Mouse (Mus musculus) MEL (cell line): ENCODE results near the gene Egfem1. TPM values are rescaled to one million over a fixed set of nuclear protein-coding genes. Genes with fewer than 3 reads are reported as not detected.

Experiments used
- DNase-seq: peaks from one replicate; pipeline ENCODE4 v3.0.0; 2011; ENCODE audit warnings: low read depth, low spot score
- H3K27ac ChIP-seq: 2 replicates; pipeline ENCODE4 v1.5.1; 2012; ENCODE audit warnings: low read depth, mild to moderate bottlenecking, control low read depth, low read length, moderate library complexity; ENCODE audit not compliant: control insufficient read depth
- H3K27me3 ChIP-seq, 2 experiments: fragments of 150-350 bp in 1 of 2; sonication (generic) in 1 of 2; 2 replicates each; pipeline ENCODE4 v1.6.1; 2012; ENCODE audit warnings: low read length in 2 of 2, mild to moderate bottlenecking in 2 of 2, improper control_type of control experiment in 1 of 2, moderate library complexity in 1 of 2; ENCODE audit not compliant: insufficient read depth in 2 of 2, control insufficient read depth in 1 of 2
- H3K36me3 ChIP-seq, 2 experiments: 2 replicates each; pipeline ENCODE4 v1.6.1; 2012 to 2014; ENCODE audit warnings: low read length in 2 of 2, improper control_type of control experiment in 1 of 2, inconsistent platforms in 1 of 2, mild to moderate bottlenecking in 1 of 2; ENCODE audit not compliant: insufficient read depth in 2 of 2, control insufficient read depth in 1 of 2
- H3K4me1 ChIP-seq, 2 experiments: fragments of 150-350 bp in 1 of 2; sonication (generic) in 1 of 2; 2 replicates each; pipeline ENCODE4 v1.6.1; 2012; ENCODE audit warnings: low read length in 2 of 2, improper control_type of control experiment in 1 of 2, mild to moderate bottlenecking in 1 of 2; ENCODE audit not compliant: insufficient read depth in 2 of 2, control insufficient read depth in 1 of 2
- H3K4me3 ChIP-seq, 2 experiments: fragments of 150-350 bp in 1 of 2; sonication (generic) in 1 of 2; 2 replicates each; pipeline ENCODE4 v1.5.1; 2012; ENCODE audit warnings: low read depth in 2 of 2, low read length in 2 of 2, mild to moderate bottlenecking in 2 of 2, moderate library complexity in 2 of 2, control low read depth in 1 of 2, improper control_type of control experiment in 1 of 2; ENCODE audit not compliant: control insufficient read depth in 1 of 2, insufficient read depth in 1 of 2
- H3K79me2 ChIP-seq: 2 replicates; pipeline ENCODE4 v1.6.1; 2012; ENCODE audit warnings: mild to moderate bottlenecking, low read length, moderate library complexity; ENCODE audit not compliant: control insufficient read depth, poor library complexity, insufficient read depth
- H3K9ac ChIP-seq: 2 replicates; pipeline ENCODE4 v1.6.1; 2012; ENCODE audit warnings: low read depth, mild to moderate bottlenecking, control low read depth, low read length, moderate library complexity; ENCODE audit not compliant: control insufficient read depth, poor library complexity, severe bottlenecking
- H3K9me3 ChIP-seq: fragments of 150-350 bp; sonication (generic); replicated peaks from 2 replicates; pipeline ENCODE4 v1.6.1; 2012; ENCODE audit warnings: mild to moderate bottlenecking, low read length, improper control_type of control experiment, moderate library complexity; ENCODE audit not compliant: insufficient read depth
- BHLHE40 ChIP-seq: IDR thresholded peaks from 2 replicates; pipeline ENCODE4 v1.6.1; 2012; ENCODE audit warnings: low read depth, mild to moderate bottlenecking, inconsistent platforms, low read length, improper control_type of control experiment, borderline replicate concordance
- CHD2 ChIP-seq: IDR thresholded peaks from 2 replicates; pipeline ENCODE4 v1.6.1; 2011; ENCODE audit warnings: low read length, improper control_type of control experiment
- EP300 ChIP-seq, 2 experiments: IDR thresholded peaks; 2 replicates each; pipeline ENCODE4 v1.6.1; 2011; ENCODE audit warnings: improper control_type of control experiment in 2 of 2, low read length in 2 of 2, low read depth in 1 of 2, mild to moderate bottlenecking in 1 of 2
- GATA1 ChIP-seq: IDR thresholded peaks from 2 replicates; pipeline ENCODE4 v1.6.1; 2011; ENCODE audit warnings: low read depth, low read length, improper control_type of control experiment
- HCFC1 ChIP-seq: IDR thresholded peaks from 2 replicates; pipeline ENCODE4 v1.6.1; 2012; ENCODE audit warnings: low read depth, mild to moderate bottlenecking, inconsistent platforms, low read length, improper control_type of control experiment, moderate library complexity
- MAX ChIP-seq: IDR thresholded peaks from 2 replicates; pipeline ENCODE4 v1.6.1; 2011; ENCODE audit warnings: low read length, improper control_type of control experiment
- MXI1 ChIP-seq: IDR thresholded peaks from 2 replicates; pipeline ENCODE4 v1.6.1; 2011; ENCODE audit warnings: mild to moderate bottlenecking, low read depth, low read length, improper control_type of control experiment
- NELFE ChIP-seq: IDR thresholded peaks from 2 replicates; pipeline ENCODE4 v1.6.1; 2011; ENCODE audit warnings: low read depth, low read length, improper control_type of control experiment
- POLR2A ChIP-seq, 2 experiments: IDR thresholded peaks; 2 replicates each; pipeline ENCODE4 v1.6.1; 2011 to 2012; ENCODE audit warnings: low read length in 2 of 2, mild to moderate bottlenecking in 2 of 2, control low read depth in 1 of 2, improper control_type of control experiment in 1 of 2, low read depth in 1 of 2, moderate library complexity in 1 of 2; ENCODE audit not compliant: control insufficient read depth in 1 of 2, insufficient read depth in 1 of 2, poor library complexity in 1 of 2
- POLR2AphosphoS5 ChIP-seq: IDR thresholded peaks from 2 replicates; pipeline ENCODE4 v1.6.1; 2012; ENCODE audit warnings: low read depth, borderline replicate concordance, mild to moderate bottlenecking, inconsistent platforms, low read length, moderate library complexity, mixed read lengths
- RAD21 ChIP-seq: IDR thresholded peaks from 2 replicates; pipeline ENCODE4 v1.6.1; 2011; ENCODE audit warnings: mild to moderate bottlenecking, low read depth, low read length, improper control_type of control experiment
- RCOR1 ChIP-seq: IDR thresholded peaks from 2 replicates; pipeline ENCODE4 v1.6.1; 2012; ENCODE audit warnings: low read depth, mild to moderate bottlenecking, inconsistent platforms, low read length, improper control_type of control experiment
- TAL1 ChIP-seq: IDR thresholded peaks from 2 replicates; pipeline ENCODE4 v1.6.1; 2012; ENCODE audit warnings: mild to moderate bottlenecking, inconsistent platforms, low read length, moderate library complexity, mixed read lengths
- TBP ChIP-seq: IDR thresholded peaks from 2 replicates; pipeline ENCODE4 v1.8.0; 2011; ENCODE audit warnings: low read depth, low read length, improper control_type of control experiment
- TCF12 ChIP-seq: IDR thresholded peaks from 2 replicates; pipeline ENCODE4 v1.6.1; 2014; ENCODE audit warnings: low read depth, mild to moderate bottlenecking, inconsistent platforms, low read length, improper control_type of control experiment, moderate library complexity
- USF1 ChIP-seq: IDR thresholded peaks from 2 replicates; pipeline ENCODE4 v1.6.1; 2014; ENCODE audit warnings: low read depth, mild to moderate bottlenecking, inconsistent platforms, low read length, improper control_type of control experiment, moderate library complexity
- USF2 ChIP-seq, 2 experiments: IDR thresholded peaks; 2 replicates each; pipeline ENCODE4 v1.6.1; 2011 to 2012; ENCODE audit warnings: improper control_type of control experiment in 2 of 2, low read length in 2 of 2, borderline replicate concordance in 1 of 2, inconsistent platforms in 1 of 2, low read depth in 1 of 2, mild to moderate bottlenecking in 1 of 2; ENCODE audit not compliant: insufficient read depth in 1 of 2
- ZC3H11A ChIP-seq: IDR thresholded peaks from 2 replicates; pipeline ENCODE4 v1.6.1; 2012; ENCODE audit warnings: low read depth, mild to moderate bottlenecking, inconsistent platforms, low read length, improper control_type of control experiment
- ZNF384 ChIP-seq: IDR thresholded peaks from 2 replicates; pipeline ENCODE4 v1.6.1; 2012; ENCODE audit warnings: low read depth, mild to moderate bottlenecking, inconsistent platforms, low read length, improper control_type of control experiment
- polyA plus RNA-seq, 2 experiments: library from polyadenylated mRNA; stranded (reverse) in 1 of 2; unstranded in 1 of 2; fragments of >175 nt in 1 of 2; fragments of >200 nt in 1 of 2; gene quantifications; 2 replicates each; pipeline versions ENCODE4 v1.2.1 to v1.2.4; 2012; ENCODE audit warnings: low replicate concordance in 2 of 2, low read depth in 1 of 2; ENCODE audit not compliant: insufficient read length in 2 of 2, insufficient read depth in 1 of 2, missing spikeins in 1 of 2
- total RNA-seq: library from RNA; depleted of rRNA; stranded (reverse); fragments of 300-350 nt; gene quantifications from 2 replicates; pipeline ENCODE4 v1.2.3, GENCODE M21; 2012

Gene Egfem1
- total and polyA plus RNA-seq, 3 experiments: not detected

- no peak for TF ChIP-seq TBP
- no peak for TF ChIP-seq CHD2
- TF ChIP-seq MAX: no peak
- TF ChIP-seq NELFE: no peak
- TF ChIP-seq MXI1: no peak
- TF ChIP-seq BHLHE40: no peak
- no peak overlapping the region for H3K27ac ChIP-seq
- no peak overlapping the region for H3K9ac ChIP-seq
- no peaks in the 10 kb centered on the region for H3K4me1 ChIP-seq
- no peaks in the 10 kb centered on the region for H3K79me2 ChIP-seq
- H3K4me3 ChIP-seq: no peak overlapping the region
- no peaks in the 10 kb centered on the region for H3K27me3 ChIP-seq
- no peak for DNase-seq
- H3K9me3 ChIP-seq: no peaks in the 10 kb centered on the region
- H3K36me3 ChIP-seq: no peaks in the 10 kb centered on the region
These were observed 260.5 kb downstream of the Egfem1 start for GRCm38 (mm10) chr3:29342223-29342791.

- Histone ChIP-seq H3K4me1 (no peaks in the 10 kb centered on the region), H3K9ac (no peak overlapping the region), H3K79me2 (no peaks in the 10 kb centered on the region), H3K27me3 (no peaks in the 10 kb centered on the region), H3K36me3 (no peaks in the 10 kb centered on the region), H3K4me3 (no peak overlapping the region), H3K27ac (no peak overlapping the region), H3K9me3 (no peaks in the 10 kb centered on the region)
- no peak for DNase-seq
- TF ChIP-seq ZC3H11A (no peak), RAD21 (no peak), USF1 (no peak), USF2 (IDR thresholded peaks at IDR 0.05; ENCODE audit: borderline replicate concordance in 1 of 2, insufficient read depth in 1 of 2, low read depth in 1 of 2, low read length in 2 of 2) (no peak), HCFC1 (no peak), TAL1 (no peak), GATA1 (no peak), TCF12 (no peak), ZNF384 (no peak), MXI1 (no peak), POLR2AphosphoS5 (no peak), BHLHE40 (no peak), RCOR1 (no peak), POLR2A (IDR thresholded peaks at IDR 0.05; ENCODE audit: control insufficient read depth in 1 of 2, insufficient read depth in 1 of 2, low read depth in 1 of 2, low read length in 2 of 2, poor library complexity in 1 of 2) (no peak), EP300 (IDR thresholded peaks at IDR 0.05; ENCODE audit: low read depth in 1 of 2, low read length in 2 of 2) (no peak), MAX (no peak)
These were observed 264.0 kb downstream of the Egfem1 start for GRCm38 (mm10) chr3:29345805-29346204.
